Mouse (Mus musculus) heart, embryonic 10.5 days (tissue): ENCODE results near the gene Pcsk5. TPM values are rescaled to one million over a fixed set of nuclear protein-coding genes. Genes with fewer than 3 reads are reported as not detected.

Source experiments
- DNase-seq: peaks from one replicate; pipeline ENCODE4 v3.0.0-alpha.2; 2017; ENCODE audit warnings: low spot score
- H3K27ac ChIP-seq: fragments of 300-500 bp; sonication (generic); 2 replicates; pipeline ENCODE4 v1.5.1; 2016; ENCODE audit warnings: mild to moderate bottlenecking
- H3K27me3 ChIP-seq: fragments of 300-500 bp; sonication (generic); 2 replicates; pipeline ENCODE4 v1.6.1; 2016; ENCODE audit warnings: mild to moderate bottlenecking; ENCODE audit not compliant: poor library complexity, insufficient read depth, severe bottlenecking
- H3K36me3 ChIP-seq: fragments of 300-500 bp; sonication (generic); 2 replicates; pipeline ENCODE4 v1.6.1; 2016; ENCODE audit warnings: mild to moderate bottlenecking, moderate library complexity
- H3K4me1 ChIP-seq: fragments of 300-500 bp; sonication (generic); 2 replicates; pipeline ENCODE4 v1.6.1; 2016; ENCODE audit warnings: mild to moderate bottlenecking
- H3K4me3 ChIP-seq: fragments of 300-500 bp; sonication (generic); 2 replicates; pipeline ENCODE4 v1.5.1; 2016; ENCODE audit warnings: mild to moderate bottlenecking, moderate library complexity
- H3K9me3 ChIP-seq: fragments of 300-500 bp; sonication (generic); 2 replicates; pipeline ENCODE4 v1.6.1; 2016; ENCODE audit warnings: mild to moderate bottlenecking, moderate library complexity
- WGBS: fragments of 180-500 bp; shearing (Covaris S2); methylation state at CpG from one replicate; pipeline ENCODE4 v1.1.7; 2016; 5-methylcytosine and 5-hydroxymethylcytosine counted together
- polyA plus RNA-seq: library from polyadenylated mRNA; unstranded; fragments of >200 nt; fragmentation: Nextera tagmentation; extraction: Ambion mirVana; gene quantifications from 2 replicates; pipeline ENCODE4 v1.2.1, GENCODE M21; 2016

Pcsk5 gene
- polyA plus RNA-seq, 1 experiment from 2014 or later = 21.5 TPM

DNA sequence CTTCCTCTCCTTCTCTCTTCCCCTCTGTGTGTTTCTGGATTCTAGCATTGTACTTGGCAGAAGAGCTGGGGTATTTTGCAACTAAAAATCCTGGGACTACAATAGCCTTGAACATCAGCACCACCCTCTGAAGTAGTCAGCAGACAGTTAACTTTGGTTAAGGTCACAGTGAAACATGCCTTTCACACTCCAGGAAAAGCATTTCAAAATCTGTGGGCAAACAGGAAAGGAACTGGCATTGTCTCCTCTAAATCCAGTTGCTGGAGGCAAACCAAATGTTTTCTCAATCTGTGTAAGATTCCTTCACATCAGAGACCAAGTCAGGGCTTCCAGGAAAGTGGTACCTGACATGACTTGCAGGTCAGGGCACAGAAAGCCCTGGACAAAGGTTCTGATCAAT lies 74.7 kb downstream of the Pcsk5 start:
- no peak for DNase-seq
- Histone ChIP-seq H3K36me3 (no peaks in the 10 kb centered on the region), H3K4me1 (no peaks in the 10 kb centered on the region; the same call in 1 of the 2 replicates), H3K9me3 (no peaks in the 10 kb centered on the region), H3K27me3 (no peaks in the 10 kb centered on the region), H3K27ac (no peak overlapping the region), H3K4me3 (no peak overlapping the region)

- WGBS = 85% methylated on average over 5 of the region's 5 CpGs
These were observed 75.8 kb downstream of the Pcsk5 start for GRCm38 (mm10) chr19:17761678-17762077.

GRCm38 (mm10) chr19:17752841-17753240 lies 84.6 kb downstream of the Pcsk5 start:
- Histone ChIP-seq H3K4me1 (no peaks in the 10 kb centered on the region), H3K4me3 (no peak overlapping the region), H3K36me3 (no peaks in the 10 kb centered on the region), H3K9me3 (no peaks in the 10 kb centered on the region), H3K27me3 (no peaks in the 10 kb centered on the region), H3K27ac (no peak overlapping the region)
- 73% methylated on average over 3 of the region's 3 CpGs for WGBS
- no peak for DNase-seq

More at GRCm38 (mm10) chr19:17761678-17762077, 75.8 kb downstream of the Pcsk5 start:
- DNase-seq = no peak
- Histone ChIP-seq H3K36me3 (no peaks in the 10 kb centered on the region), H3K4me3 (no peak overlapping the region), H3K4me1 (no peaks in the 10 kb centered on the region; the same call in 1 of the 2 replicates), H3K27ac (no peak overlapping the region), H3K9me3 (no peaks in the 10 kb centered on the region), H3K27me3 (no peaks in the 10 kb centered on the region)

DNA sequence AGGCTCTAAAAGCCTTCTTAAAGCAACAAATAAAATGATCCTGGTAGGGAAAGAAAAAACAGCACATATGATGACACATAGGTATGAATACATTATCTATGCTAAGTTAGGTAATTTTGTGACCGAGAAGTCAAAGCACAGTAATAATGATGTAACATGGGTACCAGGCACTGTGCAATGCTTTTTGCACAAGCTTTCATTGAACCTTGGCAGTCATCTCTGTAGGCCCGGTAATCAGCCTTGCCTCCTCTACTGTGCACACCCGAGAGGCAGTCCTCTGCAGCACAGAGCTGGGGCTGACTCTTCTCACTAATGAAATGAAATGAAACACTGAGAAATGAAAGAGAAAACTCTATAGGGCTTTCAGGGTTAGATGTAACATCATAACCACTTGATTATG lies 89.1 kb downstream of the Pcsk5 start:
- Histone ChIP-seq H3K27ac (no peak overlapping the region), H3K4me1 (no peaks in the 10 kb centered on the region), H3K4me3 (no peak overlapping the region), H3K36me3 (no peaks in the 10 kb centered on the region), H3K27me3 (no peaks in the 10 kb centered on the region), H3K9me3 (no peaks in the 10 kb centered on the region)
- no peak for DNase-seq
- WGBS = 87% methylated on average over 3 of the region's 3 CpGs

DNA sequence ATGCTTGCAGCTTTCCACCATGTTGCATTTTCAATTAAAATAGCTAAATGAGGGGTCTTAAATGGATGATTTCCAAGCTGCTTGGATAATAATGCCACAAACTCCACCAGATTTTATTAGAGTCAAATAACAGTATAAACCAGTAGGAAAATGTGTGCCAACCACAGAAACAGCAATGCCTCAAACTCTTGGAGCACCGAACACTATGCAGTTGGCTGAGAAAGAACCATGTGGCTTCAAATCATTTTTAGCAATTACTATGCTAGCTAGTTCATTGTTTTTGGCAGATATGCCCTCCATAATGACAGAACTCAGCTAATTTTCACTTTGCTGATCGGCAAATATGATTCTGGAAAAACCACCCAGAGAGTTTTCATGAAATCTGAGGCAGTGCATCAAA lies 92.1 kb downstream of the Pcsk5 start:
- DNase-seq = no peak
- Histone ChIP-seq H3K27ac (no peak overlapping the region), H3K9me3 (no peaks in the 10 kb centered on the region), H3K27me3 (no peaks in the 10 kb centered on the region), H3K4me1 (no peaks in the 10 kb centered on the region), H3K36me3 (no peaks in the 10 kb centered on the region), H3K4me3 (no peak overlapping the region)
- 86% methylated on average over 2 of the region's 2 CpGs for WGBS

GRCm38 (mm10) chr19:17744474-17745069 lies 92.9 kb downstream of the Pcsk5 start:
- no peaks in the 10 kb centered on the region for H3K27me3 ChIP-seq
- H3K27ac ChIP-seq = no peak overlapping the region
- no peaks in the 10 kb centered on the region for H3K36me3 ChIP-seq
- DNase-seq = no peak
- no peaks in the 10 kb centered on the region for H3K9me3 ChIP-seq
- no peaks in the 10 kb centered on the region for H3K4me1 ChIP-seq
- 72% methylated on average over 8 of the region's 8 CpGs for WGBS
- H3K4me3 ChIP-seq = no peak overlapping the region

DNA sequence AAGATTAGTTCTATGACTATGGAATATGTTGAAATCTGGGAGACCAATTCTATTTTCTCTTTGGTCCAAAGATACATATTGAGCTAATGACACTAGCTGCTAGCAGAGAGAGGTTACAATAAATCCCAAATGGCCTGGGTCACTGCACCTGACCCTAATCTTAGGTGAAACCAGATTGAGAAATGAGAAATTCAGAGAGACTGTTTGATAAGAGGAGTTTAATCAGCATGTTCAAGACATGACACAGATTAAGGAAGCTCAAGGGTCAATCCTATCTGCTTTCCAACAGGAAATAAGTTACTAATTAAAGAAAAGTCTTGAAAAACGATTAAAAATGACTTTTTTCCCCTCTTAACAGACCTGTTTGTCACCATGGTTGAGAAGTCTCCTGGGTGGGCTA lies 96.0 kb downstream of the Pcsk5 start:
- no peak for DNase-seq
- Histone ChIP-seq H3K36me3 (no peaks in the 10 kb centered on the region), H3K4me3 (no peak overlapping the region), H3K27me3 (no peaks in the 10 kb centered on the region), H3K27ac (no peak overlapping the region), H3K9me3 (no peaks in the 10 kb centered on the region), H3K4me1 (no peaks in the 10 kb centered on the region)
- 47% methylated on average over 1 of the region's 1 CpGs for WGBS

- no peaks in the 10 kb centered on the region for H3K4me1 ChIP-seq
- H3K27me3 ChIP-seq = no peaks in the 10 kb centered on the region
- no peak overlapping the region for H3K27ac ChIP-seq
- DNase-seq = no peak
- no peaks in the 10 kb centered on the region for H3K36me3 ChIP-seq
- no peaks in the 10 kb centered on the region for H3K9me3 ChIP-seq
- no peak overlapping the region for H3K4me3 ChIP-seq
These were observed 104.7 kb downstream of the Pcsk5 start for GRCm38 (mm10) chr19:17732676-17733277.

GRCm38 (mm10) chr19:17717066-17717465 lies 120.4 kb downstream of the Pcsk5 start:
- H3K36me3 ChIP-seq = no peaks in the 10 kb centered on the region
- H3K27ac ChIP-seq = no peak overlapping the region
- no peaks in the 10 kb centered on the region for H3K27me3 ChIP-seq
- no peaks in the 10 kb centered on the region for H3K9me3 ChIP-seq
- peaks cover 19% of the 10 kb centered on the region; the same call in 1 of the 2 replicates for H3K4me1 ChIP-seq
- WGBS = 87% methylated on average over 10 of the region's 10 CpGs
- H3K4me3 ChIP-seq = no peak overlapping the region
- DNase-seq = no peak

DNA sequence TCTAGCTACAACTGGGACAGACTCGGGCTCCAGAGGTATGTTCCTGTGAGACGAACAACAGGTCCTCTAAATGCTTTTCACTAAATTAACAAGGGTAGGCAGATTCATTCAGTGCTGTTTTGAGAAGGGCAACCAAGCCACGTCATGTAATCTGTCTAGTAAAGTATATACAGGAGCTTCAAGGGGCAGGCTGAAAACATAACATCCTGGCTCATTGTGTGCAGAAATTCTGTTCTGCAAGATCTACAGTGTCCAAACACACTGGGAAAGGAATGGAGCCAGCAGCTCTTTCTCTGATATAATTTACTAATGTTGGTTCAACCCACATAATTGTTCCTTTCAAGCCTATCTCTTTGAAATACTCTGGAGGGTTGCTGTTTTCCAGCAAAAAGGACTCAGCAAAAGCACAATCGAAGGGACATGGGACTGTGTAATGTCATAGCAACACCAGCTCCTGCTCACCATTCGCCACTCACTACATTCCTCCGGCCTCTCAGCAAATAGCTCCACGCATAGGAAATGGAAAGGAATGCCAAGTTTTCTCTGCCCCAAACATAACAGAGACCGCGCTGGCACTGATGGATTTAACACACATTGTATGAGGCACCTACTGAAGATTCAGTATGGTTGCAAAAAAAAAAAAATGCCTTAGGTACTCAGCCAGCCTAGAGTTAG lies 122.0 kb downstream of the Pcsk5 start:
- Histone ChIP-seq H3K27ac (peak overlapping the region; percentile 62), H3K4me3 (no peak overlapping the region), H3K36me3 (no peaks in the 10 kb centered on the region), H3K27me3 (no peaks in the 10 kb centered on the region), H3K4me1 (peaks cover 19% of the 10 kb centered on the region; the same call in 1 of the 2 replicates), H3K9me3 (no peaks in the 10 kb centered on the region)
- 35% methylated on average over 9 of the region's 9 CpGs for WGBS
- no peak for DNase-seq

DNA sequence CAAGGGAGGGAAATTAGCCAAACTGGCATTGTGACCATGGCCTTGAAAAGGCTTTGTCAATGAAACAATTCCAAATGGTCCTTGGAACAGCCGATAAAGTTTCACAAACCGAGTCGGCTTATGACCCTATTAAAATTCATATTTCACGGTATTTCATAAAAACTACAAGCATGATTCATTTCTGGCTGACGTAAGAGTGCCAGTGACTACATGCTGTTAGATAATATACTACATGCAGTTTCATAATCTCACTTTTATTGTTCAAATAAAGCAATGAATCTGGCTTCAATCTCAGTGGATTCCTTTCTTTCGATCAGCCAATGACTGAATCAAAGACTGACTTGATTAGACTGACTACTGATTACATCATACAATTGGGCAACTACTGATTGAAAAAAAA lies 145.8 kb downstream of the Pcsk5 start:
- Histone ChIP-seq H3K9me3 (no peaks in the 10 kb centered on the region), H3K4me3 (no peak overlapping the region), H3K27ac (no peak overlapping the region), H3K27me3 (no peaks in the 10 kb centered on the region), H3K4me1 (peaks cover 3% of the 10 kb centered on the region), H3K36me3 (no peaks in the 10 kb centered on the region)
- 94% methylated on average over 6 of the region's 6 CpGs for WGBS
- DNase-seq = no peak

DNA sequence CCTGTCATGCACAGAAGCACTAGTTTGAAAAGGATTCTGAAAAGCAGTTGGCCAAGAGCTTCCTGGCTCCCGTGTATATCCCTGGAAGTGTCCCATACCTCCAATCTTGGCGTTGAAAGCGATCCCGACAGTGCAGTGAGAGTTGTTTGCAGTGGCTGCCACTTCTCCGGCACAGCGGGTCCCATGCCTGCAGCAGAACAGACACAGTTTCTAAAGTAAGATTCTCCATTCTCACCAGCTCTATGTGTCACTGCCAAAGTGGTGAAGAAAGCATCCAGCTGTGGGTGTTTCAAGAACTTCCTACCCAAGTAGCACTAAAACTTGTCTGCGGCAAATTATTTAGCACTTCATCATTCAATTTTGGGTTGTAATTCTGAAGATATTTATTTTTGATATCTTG lies 159.1 kb downstream of the Pcsk5 start:
- Histone ChIP-seq H3K9me3 (no peaks in the 10 kb centered on the region), H3K36me3 (peaks cover 7% of the 10 kb centered on the region; the same call in 1 of the 2 replicates), H3K27me3 (no peaks in the 10 kb centered on the region), H3K4me3 (no peak overlapping the region), H3K4me1 (no peaks in the 10 kb centered on the region), H3K27ac (no peak overlapping the region)
- 74% methylated on average over 7 of the region's 7 CpGs for WGBS
- DNase-seq = no peak

DNA sequence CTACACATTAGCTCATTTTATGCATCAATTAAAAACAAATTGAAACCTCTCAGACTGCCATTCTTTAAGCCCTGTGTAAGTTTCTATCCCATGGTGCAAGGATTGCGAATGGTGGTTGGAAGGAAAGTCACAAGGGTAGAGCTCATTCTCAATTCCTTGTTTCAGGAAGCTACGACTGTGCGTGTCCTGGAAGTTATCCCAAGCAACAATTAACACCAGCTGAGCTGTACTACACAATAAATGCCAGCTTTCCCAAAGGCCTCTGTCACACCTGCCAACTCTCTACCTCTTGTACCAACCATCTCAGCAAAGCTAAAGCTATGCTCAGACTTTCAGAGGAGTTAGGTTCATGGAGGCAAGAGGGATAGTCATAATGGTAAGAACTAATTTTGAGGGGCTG lies 174.8 kb downstream of the Pcsk5 start:
- H3K36me3 ChIP-seq = no peaks in the 10 kb centered on the region
- H3K27me3 ChIP-seq = no peaks in the 10 kb centered on the region
- H3K9me3 ChIP-seq = no peaks in the 10 kb centered on the region
- H3K4me1 ChIP-seq = no peaks in the 10 kb centered on the region
- WGBS = 92% methylated on average over 3 of the region's 3 CpGs
- H3K4me3 ChIP-seq = no peak overlapping the region
- no peak overlapping the region for H3K27ac ChIP-seq
- DNase-seq = no peak
